Mouse (Mus musculus) bone marrow, adult 2 months (tissue): ENCODE measurements at regions not wholly inside any gene's neighbourhood (a gene's known extent, or its start where the extent isn't known, plus 50 kb on each side); places are given as distances from the start of the nearest gene placed in this dataset.
"Not testable (repeated sequence)": the region's sequence is repeated elsewhere in the genome, so short reads cannot be mapped to it uniquely, and the experiment has no call there.

Source experiments
- H3K27ac ChIP-seq: fragments of 200-500 bp; 2 replicates; pipeline ENCODE4 v1.5.1; 2012; ENCODE audit warnings: low read depth, mild to moderate bottlenecking, control low read depth, inconsistent platforms, low read length; ENCODE audit not compliant: control insufficient read depth, poor library complexity, insufficient read depth
- H3K4me1 ChIP-seq: fragments of 200-500 bp; 2 replicates; pipeline ENCODE4 v1.6.1; 2011; ENCODE audit warnings: low read length; ENCODE audit not compliant: control insufficient read depth, insufficient read depth
- H3K4me3 ChIP-seq: fragments of 200-500 bp; replicated peaks from 2 replicates; pipeline ENCODE3; 2011; ENCODE audit warnings: mild to moderate bottlenecking, low read depth, low read length, control low read depth; ENCODE audit not compliant: control insufficient read depth
- CTCF ChIP-seq: fragments of 200-500 bp; IDR thresholded peaks from 2 replicates; pipeline ENCODE4 v1.5.1; 2011; ENCODE audit warnings: low read length, control low read depth; ENCODE audit not compliant: control insufficient read depth, insufficient read depth
- POLR2A ChIP-seq: fragments of 200-500 bp; IDR thresholded peaks from 2 replicates; pipeline ENCODE4 v1.6.1; 2011; ENCODE audit warnings: low read depth, mild to moderate bottlenecking, control low read depth, low read length, borderline replicate concordance; ENCODE audit not compliant: control insufficient read depth
- WGBS: fragments of 180-500 bp; shearing (Covaris S2); methylation state at CpG from one replicate; pipeline ENCODE4 v1.1.7; 2018; 5-methylcytosine and 5-hydroxymethylcytosine counted together

DNA sequence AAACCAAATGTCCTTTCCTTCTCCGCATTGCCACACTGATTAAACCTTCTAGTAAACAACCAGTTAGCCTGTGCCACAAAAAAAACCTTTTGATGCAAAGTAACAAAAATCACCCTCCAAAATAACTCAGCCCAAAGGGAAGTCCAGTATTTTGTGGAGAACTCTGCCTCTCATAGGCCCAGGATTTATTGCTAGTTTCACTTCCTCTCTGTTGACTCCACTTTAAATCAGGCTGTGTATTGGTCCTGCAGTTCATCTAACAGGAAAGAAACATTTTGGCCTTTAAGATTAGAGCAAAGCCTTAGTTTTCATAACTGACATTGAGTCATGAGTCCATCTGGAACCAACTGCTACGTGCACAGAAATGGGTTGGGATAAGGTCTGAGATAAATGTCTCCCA is 168.4 kb downstream of the Ube2e3 start:
- no peak for TF ChIP-seq POLR2A
- no peak for TF ChIP-seq CTCF
- H3K4me1 ChIP-seq: no peaks in the 10 kb centered on the region; the same call in 1 of the 2 replicates
- no peak overlapping the region for H3K4me3 ChIP-seq
- 13% methylated on average over 2 of the region's 2 CpGs for WGBS
- H3K27ac ChIP-seq: no peak overlapping the region

- WGBS: 89% methylated on average over 5 of the region's 5 CpGs
- TF ChIP-seq CTCF: no peak
- TF ChIP-seq POLR2A: no peak
- H3K4me3 ChIP-seq: no peak overlapping the region
- no peak overlapping the region for H3K27ac ChIP-seq
- no peaks in the 10 kb centered on the region; the same call in 1 of the 2 replicates for H3K4me1 ChIP-seq
These were observed 170.7 kb downstream of the Ube2e3 start for GRCm38 (mm10) chr2:79038624-79039023.

GRCm38 (mm10) chr2:79044804-79045203 is 176.9 kb downstream of the Ube2e3 start:
- H3K27ac ChIP-seq, H3K4me3 ChIP-seq, H3K4me1 ChIP-seq: not testable (repeated sequence)
- WGBS: 83% methylated on average over 3 of the region's 3 CpGs

- TF ChIP-seq POLR2A (no peak), CTCF (no peak)
- Histone ChIP-seq H3K4me1 (no peaks in the 10 kb centered on the region; the same call in 1 of the 2 replicates), H3K4me3 (no peak overlapping the region), H3K27ac (no peak overlapping the region)
- 78% methylated on average over 4 of the region's 4 CpGs for WGBS
These were observed 177.6 kb downstream of the Ube2e3 start for GRCm38 (mm10) chr2:79045508-79045907.

DNA sequence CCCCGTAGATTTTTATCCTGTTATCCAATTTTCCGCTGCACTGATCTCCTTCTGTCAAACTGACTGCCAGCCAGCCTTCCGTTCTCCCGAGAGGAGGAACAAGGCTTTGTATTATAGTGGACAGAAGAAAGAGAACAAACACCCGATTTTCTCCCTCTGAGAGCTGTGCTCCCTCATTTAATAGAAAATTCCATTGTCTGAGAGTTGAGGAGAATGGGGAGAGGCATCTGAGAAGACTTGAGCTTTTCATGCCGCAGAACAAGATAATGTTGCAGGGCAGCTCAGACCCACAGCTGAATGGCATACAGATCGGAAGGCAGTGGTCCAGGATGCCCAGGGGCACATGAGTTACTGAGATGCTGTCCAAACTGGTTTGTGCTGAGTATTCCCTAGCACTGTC is 180.1 kb downstream of the Ube2e3 start:
- H3K4me3 ChIP-seq: no peak overlapping the region
- WGBS: 82% methylated on average over 7 of the region's 7 CpGs
- H3K27ac ChIP-seq: no peak overlapping the region
- no peaks in the 10 kb centered on the region; the same call in 1 of the 2 replicates for H3K4me1 ChIP-seq
- TF ChIP-seq CTCF (no peak), POLR2A (no peak)

DNA sequence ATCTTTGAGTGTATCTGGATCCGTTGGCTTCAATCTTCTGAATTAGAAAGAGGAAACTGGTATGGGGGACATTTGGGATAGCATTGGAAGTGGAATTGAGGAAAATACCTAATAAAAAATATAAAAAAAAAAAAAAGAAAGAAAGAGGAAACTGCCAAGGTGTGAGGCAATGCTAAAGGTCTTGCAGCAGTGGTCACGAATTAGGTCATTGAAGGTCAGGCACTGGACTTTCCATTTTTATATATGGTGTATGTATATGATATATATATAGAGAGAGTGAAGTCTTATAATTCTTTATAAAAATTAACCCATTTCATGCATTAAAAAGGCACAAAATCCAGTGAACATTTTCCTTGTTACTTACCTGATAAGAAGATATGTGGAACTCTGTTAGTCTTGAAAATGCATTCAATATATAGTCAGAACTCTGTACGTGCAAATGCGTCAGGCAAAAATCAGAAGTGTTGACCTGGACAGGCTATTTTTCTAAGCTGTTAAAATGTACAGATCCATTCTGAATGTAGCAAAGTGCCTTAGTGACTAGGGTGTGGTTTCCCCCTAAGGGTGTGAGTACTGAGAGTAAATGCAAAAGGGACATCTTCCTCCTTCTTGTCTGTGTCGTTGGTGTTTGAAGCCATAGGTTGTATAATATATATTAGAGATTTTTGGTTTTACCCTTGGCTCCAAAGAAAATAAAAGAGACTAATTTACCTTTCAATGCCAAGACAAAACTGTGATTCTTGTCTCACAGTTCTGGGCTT is 181.0 kb downstream of the Ube2e3 start:
- H3K27ac ChIP-seq: no peak overlapping the region
- H3K4me1 ChIP-seq: no peaks in the 10 kb centered on the region; the same call in 1 of the 2 replicates
- 68% methylated on average over 5 of the region's 5 CpGs for WGBS
- H3K4me3 ChIP-seq: no peak overlapping the region
- TF ChIP-seq POLR2A (no peak), CTCF (no peak)

DNA sequence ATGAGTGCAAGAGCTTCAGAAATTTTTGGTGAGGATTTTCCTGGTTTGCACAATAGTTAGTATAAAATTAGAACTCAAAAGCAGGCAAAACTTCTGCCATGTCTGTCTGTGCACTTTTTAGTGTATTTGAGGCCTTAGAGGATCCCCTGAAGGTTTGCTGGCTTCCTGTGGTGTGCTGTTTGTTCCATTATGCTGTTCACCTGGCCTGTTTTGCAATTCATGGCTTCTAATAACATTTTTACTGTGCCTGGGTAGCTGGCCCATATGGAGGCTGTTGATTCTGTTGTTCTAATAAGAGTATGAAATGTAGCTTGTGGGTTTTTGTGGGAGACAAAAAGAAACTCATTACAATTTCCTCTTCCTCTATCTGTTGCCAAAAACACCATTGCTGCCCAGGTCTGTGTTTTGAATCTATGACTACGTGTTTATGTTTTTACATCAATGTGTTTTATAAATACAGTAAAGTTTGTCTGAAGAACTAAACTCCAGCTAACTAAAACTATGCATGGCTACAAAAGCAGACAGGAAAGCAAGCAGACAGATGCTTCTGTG is 182.6 kb downstream of the Ube2e3 start:
- no peak overlapping the region for H3K27ac ChIP-seq
- 22% methylated on average over 1 of the region's 1 CpGs for whole genome bisulfite sequencing

DNA sequence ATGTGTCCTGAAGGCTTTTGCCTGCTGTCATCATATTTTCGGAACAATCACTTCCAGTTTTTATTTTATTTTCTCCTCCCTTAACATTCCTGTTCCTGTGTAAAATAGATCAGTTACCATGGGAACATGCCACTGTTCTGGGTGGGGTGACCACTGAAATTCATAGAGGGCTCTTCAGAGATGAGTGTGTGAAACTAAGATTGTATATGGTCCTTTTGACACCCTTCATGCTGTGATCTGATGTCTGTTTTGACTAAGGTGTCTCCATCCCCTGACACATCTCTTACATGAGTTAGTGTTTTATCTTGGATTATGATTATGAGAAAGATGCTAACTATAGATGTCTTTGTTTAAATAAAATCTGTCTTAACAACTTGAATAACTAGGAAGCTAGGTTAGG is 184.3 kb downstream of the Ube2e3 start:
- TF ChIP-seq POLR2A (no peak), CTCF (no peak)
- H3K4me1 ChIP-seq: no peaks in the 10 kb centered on the region; the same call in 1 of the 2 replicates
- 67% methylated on average over 1 of the region's 1 CpGs for WGBS
- no peak overlapping the region for H3K27ac ChIP-seq
- no peak overlapping the region for H3K4me3 ChIP-seq

More for the DNA sequence above, 182.6 kb downstream of the Ube2e3 start:
- TF ChIP-seq CTCF: no peak
- TF ChIP-seq POLR2A: no peak
- H3K4me3 ChIP-seq: no peak overlapping the region
- H3K4me1 ChIP-seq: no peaks in the 10 kb centered on the region; the same call in 1 of the 2 replicates
